In the genomic region with DNA sequence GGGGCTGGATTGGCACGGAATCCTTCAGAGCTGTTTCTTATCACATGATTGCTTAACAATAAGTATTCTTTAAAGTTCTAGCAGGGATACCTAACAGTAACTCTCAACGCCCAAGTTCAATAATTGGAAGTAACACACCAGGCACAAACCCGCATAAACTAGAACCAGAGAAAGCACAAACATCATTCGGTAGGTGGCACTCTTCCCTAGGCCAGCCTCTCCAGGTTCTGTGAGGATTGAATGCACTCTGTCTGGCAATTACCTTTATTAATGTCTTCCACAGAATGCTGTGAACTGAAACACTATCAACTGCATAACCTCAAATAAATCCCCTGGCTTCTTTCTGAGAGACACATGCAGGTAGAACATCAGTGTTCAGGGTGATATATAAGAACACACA, we compare ENCODE assay signal across 7 mouse cellular contexts.
A peak's percentile ranks its signal among the peaks of the same experiment; 100 is the strongest.
DNase-seq lines count a peak whose midpoint lies in the region; ATAC-seq and TF ChIP-seq lines count a peak whose summit lies in the region.

No protein-coding gene starts in this region.

- DNase-seq in left cerebral cortex, adult 11 months (ENCODE audit: low spot score), result peak; percentile 15
- DNase-seq in left cerebral cortex, adult 8-10 months (ENCODE audit: low spot score in 2 of 2), result no peak
- peak; percentile 50 for DNase-seq in adipocyte (ENCODE audit: low spot score)
- peak; percentile 32 to 53 for DNase-seq in left cerebral cortex, postnatal 25 days (ENCODE audit: low spot score in 2 of 2)
- DNase-seq in gastrocnemius, postnatal 4 days (ENCODE audit: low spot score in 2 of 2), result no peak

- no peaks in the 10 kb centered on the region for H3K4me1 ChIP-seq in cortical plate, adult 2 months (ENCODE audit: control insufficient read depth, insufficient read depth, low read length)

- peak; percentile 72 for TF ChIP-seq CTCF in cortical plate, adult 2 months (IDR thresholded peaks at IDR 0.05; ENCODE audit: extremely low read depth, insufficient read depth, low read length)

- TF ChIP-seq POLR2A in cortical plate, adult 2 months (IDR thresholded peaks at IDR 0.05; ENCODE audit: extremely low read depth, insufficient read depth, low read length), result no peak

- H3K27ac ChIP-seq in cortical plate, adult 2 months (ENCODE audit: insufficient read depth, low read length), result no peak overlapping the region

- intact Hi-C loops in left cerebral cortex, postnatal 25 days (cut with DNase I), result loop anchor here (5.0 kb wide), 1 partner anchor 454 kb away; no protein-coding TSS in a partner anchor

- no peak for ATAC-seq in erythroblast, adult 5-6 weeks (replicated peaks; ENCODE audit: low FRiP score, poor library complexity, severe bottlenecking)

- H3K4me3 ChIP-seq in cortical plate, adult 2 months (ENCODE audit: insufficient read depth, low read length), result no peak overlapping the region

Comparison
In these comparisons a context has a peak if more than half of its experiments do, and no peak if none do; other contexts are left out.
1. DNase-seq: peak in left cerebral cortex, adult 11 months (single experiment), adipocyte (single experiment) and left cerebral cortex, postnatal 25 days (2 of 2); none in left cerebral cortex, adult 8-10 months (0 of 2) and gastrocnemius, postnatal 4 days (0 of 2).